Mouse (Mus musculus) gastrocnemius, postnatal 14 days (tissue): ENCODE measurements around the gene Eomes. TPM values are rescaled to one million over a fixed set of nuclear protein-coding genes. Genes with fewer than 3 reads are reported as not detected.
A peak's percentile ranks its signal among the peaks of the same experiment; 100 is the strongest.

Experiments used
- DNase-seq: peaks from one replicate; pipeline ENCODE4 v3.0.0; 2021; ENCODE audit warnings: mixed read lengths
- intact Hi-C: fragments of 180-260 bp; cut with DNase I; formaldehyde crosslinking; loops from one replicate; pipeline ENCODE4 v1.15.1; 2025; ENCODE audit warnings: low total_unique reads
- total RNA-seq, 2 experiments: library from RNA; stranded (reverse); gene quantifications; 2 replicates each; pipeline ENCODE4 v1.2.3; 2021

Eomes gene
- total RNA-seq, 2 experiments from 2014 or later: not detected

- intact Hi-C loops: loop anchor here (5.0 kb wide), 1 partner anchor 389 kb away; no protein-coding TSS in a partner anchor
- no peak for DNase-seq
These were observed 8.5 kb downstream of the Eomes start for GRCm38 (mm10) chr9:118486361-118487095.

DNA sequence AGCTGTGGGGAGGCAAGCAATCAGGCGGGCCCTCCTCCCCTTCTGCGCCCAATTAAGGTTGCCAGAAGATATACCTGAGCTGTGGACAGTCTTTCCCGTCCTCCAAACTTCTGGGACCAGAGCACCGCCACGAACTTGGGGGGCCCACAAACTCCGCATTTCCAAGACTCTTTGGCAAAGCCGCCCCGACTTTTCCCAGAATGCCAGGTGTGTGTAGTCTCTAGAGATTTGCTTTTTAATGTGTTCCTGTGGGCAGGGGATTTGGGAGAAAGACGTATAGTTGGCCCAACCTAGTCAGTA, 9.0 kb downstream of the Eomes start:
- intact Hi-C loops: loop anchor here (5.0 kb wide), 1 partner anchor 390 kb away; no protein-coding TSS in a partner anchor

GRCm38 (mm10) chr9:118487636-118488035, 9.6 kb downstream of the Eomes start:
- no peak for DNase-seq
- intact Hi-C loops: loop anchor here (5.0 kb wide), 1 partner anchor 390 kb away; no protein-coding TSS in a partner anchor

More for the DNA sequence above, 9.0 kb downstream of the Eomes start:
- DNase-seq: no peak

- intact Hi-C loops: loop anchor here (5.0 kb wide), 1 partner anchor 391 kb away; no protein-coding TSS in a partner anchor
- DNase-seq: peak; percentile 33
These were observed 10.3 kb downstream of the Eomes start for GRCm38 (mm10) chr9:118488138-118488895.

DNA sequence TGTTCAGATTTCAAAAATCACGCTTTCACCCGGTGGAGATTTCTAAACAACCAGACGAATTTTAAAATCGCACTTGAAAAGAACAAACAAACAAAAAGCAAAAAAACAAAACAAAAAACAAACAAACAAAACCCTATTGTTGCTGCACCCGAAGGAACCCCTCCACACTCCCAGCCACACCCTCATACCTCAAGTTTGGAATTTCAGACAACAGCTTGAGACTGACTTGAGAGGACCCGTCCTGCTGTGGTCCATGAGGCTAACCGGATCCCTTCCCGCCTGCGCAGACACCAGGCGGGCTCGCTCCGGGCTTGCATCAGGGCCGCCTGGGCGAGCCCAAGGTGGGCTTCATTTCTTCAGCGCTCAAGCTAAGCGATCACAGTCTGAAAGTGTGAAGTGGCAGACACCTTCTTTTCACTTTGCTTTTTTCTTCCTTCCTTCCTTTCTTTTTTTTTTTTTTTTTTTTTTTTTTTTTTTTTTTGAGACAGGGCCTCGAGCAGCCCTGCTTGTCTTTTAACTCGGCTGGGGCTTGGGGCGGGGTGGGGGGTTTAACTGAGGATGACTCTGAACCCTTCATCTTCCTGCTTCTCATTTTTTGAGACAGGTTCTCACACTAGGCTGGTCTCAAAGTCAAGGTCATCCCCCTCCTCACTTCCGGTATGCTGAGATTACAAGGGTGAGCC, 11.0 kb downstream of the Eomes start:
- no peak for DNase-seq
- intact Hi-C loops: loop anchor here (5.0 kb wide), 1 partner anchor 392 kb away; no protein-coding TSS in a partner anchor

DNA sequence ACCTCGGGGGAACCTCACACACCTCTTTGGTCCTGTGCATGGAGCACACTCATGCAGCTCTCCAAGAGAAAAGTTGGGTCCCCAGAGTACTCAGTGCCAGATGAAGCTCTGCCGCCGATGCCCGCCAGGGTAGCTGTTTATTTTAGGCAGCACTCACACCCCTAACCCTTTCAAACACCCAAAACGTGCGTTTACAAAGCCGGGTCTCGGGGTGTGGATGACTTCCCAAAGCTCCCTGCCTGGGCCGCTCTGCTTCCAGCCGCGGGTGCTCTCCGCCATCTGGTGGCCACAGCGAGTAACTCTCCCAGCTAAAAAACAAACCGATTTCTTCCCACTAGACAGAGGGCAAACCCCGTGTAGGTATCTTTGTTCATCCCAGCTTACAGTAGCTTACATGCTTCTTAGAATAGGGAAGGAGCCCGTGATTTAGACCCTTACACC, 11.6 kb downstream of the Eomes start:
- intact Hi-C loops: loop anchor here (5.0 to 10.0 kb wide), 2 partner anchors 392 to 415 kb away; no protein-coding TSS in a partner anchor
- peak; percentile 71 for DNase-seq

- intact Hi-C loops: loop anchor here (10.0 kb wide), 1 partner anchor 416 kb away; no protein-coding TSS in a partner anchor
- DNase-seq: no peak
These were observed 13.2 kb downstream of the Eomes start for GRCm38 (mm10) chr9:118491195-118491594.

DNA sequence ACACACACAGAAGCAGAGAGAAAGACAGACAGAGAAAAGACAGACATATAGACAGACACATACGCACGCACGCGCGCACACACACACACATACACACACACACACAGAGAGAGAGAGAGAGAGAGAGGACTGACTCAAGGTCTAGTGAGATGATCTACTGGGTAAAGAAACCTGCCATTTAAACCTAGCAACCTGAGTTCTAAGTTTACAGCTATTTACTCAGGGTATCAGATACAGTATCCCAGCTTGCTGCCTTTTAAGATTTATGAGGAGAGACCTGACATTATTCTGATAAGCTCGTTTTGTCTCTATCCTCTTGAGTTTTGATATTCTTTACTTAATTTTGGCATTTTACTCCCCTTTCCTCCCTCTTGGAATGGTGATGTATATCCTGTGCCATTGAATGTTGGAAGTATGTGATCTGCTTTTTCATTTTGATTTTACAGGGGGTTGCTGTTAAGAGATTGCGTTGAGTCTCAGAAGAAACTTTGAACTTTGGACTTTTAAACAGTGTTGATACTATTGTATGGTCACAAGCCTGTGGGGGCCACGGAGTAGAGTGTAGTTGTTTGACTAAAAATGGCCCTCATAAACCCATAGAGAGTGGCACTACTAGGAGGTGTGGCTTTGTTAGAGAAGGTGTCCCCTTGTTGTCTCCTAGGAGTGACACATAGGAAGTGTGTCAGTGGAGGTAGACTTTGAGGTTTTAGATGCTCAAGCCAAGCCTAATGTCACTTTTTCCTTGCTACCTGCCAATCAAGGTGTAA, 15.1 kb downstream of the Eomes start:
- DNase-seq: no peak
- intact Hi-C loops: loop anchor here (10.0 kb wide), 1 partner anchor 418 kb away; no protein-coding TSS in a partner anchor

DNA sequence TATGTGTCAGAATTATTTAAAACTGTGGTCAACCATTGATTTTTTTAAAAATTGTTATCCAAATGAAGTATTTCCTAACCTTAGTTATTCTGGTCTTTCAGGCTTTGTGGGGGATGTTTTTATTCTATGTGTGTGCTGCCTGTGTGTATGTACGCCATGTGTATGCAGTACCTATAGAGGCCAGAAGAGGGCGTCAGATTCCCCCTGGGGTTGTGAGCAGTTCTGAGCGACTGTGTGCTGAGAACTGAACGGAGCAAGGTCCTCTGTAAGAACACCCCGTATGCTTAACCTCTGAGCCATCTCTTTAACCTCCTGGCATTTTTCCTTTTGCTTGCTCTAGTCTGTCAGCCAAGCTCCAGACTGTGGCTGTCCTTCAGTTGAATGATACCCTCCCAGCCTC, 16.1 kb downstream of the Eomes start:
- intact Hi-C loops: loop anchor here (10.0 kb wide), 1 partner anchor 419 kb away; no protein-coding TSS in a partner anchor
- no peak for DNase-seq

DNA sequence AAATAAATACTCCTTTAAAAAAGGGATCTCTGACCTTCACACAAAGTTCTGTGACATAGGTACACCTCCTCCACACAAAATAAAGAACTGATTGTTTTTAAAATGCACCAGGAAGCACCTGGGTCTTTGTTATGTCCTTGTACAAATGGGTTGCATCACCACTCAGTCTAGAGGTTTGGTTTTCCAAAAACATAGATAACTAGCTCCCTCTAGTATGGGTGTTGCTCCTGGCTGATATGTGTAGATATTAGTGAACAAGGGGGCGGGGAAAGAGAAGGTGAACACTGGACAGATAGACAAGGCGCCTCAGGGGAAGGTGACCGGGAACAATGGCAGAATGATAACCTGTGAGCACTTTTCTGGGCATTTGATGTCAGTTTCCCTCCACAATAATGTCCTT, 17.9 kb downstream of the Eomes start:
- intact Hi-C loops: loop anchor here (10.0 kb wide), 1 partner anchor 421 kb away; no protein-coding TSS in a partner anchor
- no peak for DNase-seq

DNA sequence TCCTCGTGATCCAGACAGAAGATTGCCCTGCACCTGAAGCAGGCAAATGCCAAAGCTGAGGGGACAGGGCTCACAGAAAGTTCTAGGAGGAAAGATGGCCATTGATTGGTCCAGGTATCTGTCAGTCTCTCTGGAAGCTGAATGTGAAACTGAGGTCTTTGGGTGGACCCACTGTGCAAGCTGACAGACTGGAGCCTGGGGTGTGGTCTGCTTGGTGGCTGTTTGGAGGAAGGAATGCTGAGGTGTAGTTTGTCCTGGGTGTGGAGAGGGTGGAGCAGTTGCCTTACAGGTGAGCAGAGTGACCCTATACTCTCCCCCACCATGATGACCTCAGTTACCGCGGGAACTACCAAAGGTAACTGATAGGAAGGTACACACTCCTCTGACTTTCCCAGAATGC, 18.9 kb downstream of the Eomes start:
- intact Hi-C loops: loop anchor here (10.0 kb wide), 1 partner anchor 422 kb away; no protein-coding TSS in a partner anchor
- DNase-seq: no peak

DNA sequence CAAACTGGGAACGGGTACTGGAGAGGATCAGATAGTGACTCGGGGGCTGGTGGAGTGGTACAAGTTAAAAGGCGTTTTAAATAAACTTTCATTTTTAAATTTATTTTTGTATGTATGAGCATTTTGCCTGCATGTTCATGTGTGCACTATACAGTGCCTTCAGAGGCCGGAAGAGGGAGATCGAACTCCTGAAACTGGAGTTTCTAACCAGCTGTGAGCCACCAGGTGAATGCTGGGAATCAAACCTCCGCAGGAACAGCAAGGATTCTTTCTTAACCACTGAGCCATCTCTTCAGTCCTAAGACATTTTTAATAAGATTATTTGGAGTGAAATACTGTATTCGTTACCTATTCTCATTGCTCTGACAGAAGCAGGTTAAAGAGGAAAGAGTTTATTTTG, 20.0 kb downstream of the Eomes start:
- intact Hi-C loops: loop anchor here (10.0 kb wide), 1 partner anchor 423 kb away; no protein-coding TSS in a partner anchor
- no peak for DNase-seq

GRCm38 (mm10) chr9:118500963-118501362, 23.0 kb downstream of the Eomes start:
- no peak for DNase-seq
- intact Hi-C loops: no loop called here

DNA sequence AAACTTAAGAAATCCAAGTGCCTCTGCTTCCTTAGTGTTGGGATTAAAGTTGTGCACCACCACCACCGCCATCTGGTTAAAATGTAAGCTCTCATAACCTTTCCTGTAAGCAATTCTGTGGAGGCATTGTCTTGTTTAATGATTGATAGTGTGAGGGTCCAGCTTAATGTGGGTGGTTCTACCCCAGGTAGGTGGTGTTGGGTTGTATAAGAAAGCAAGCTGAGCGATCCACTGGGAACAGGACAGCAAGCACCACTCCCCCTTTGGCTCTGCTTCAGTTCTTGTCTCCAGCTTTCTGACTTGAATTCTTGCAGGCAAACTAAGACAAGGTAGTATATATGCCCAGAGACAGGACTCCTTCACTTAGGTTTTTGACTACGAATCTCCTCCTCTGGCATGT, 26.6 kb downstream of the Eomes start:
- intact Hi-C loops: no loop called here

DNA sequence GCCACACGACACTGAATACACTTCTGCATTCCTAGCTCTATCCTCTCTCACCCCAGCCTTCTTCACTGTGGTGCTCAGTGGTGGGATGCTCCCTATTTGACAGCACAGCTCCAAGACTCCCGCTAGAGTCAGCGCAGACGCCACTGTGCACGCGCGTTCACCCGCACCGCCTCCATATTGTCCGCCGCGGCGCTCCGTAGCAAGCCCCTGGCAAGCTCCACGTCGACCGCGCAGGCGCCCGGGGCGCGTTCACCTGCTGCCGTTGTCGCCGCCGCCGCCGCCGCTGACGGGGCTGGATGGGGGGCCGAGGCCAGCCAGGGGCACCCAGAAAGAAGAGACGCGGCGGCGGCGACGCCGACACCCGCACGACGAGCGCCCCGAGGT, 28.0 kb downstream of the Eomes start, which contains the start of gene Golga4:
TSS of gene Golga4 (plus strand) at position 248 of the 384 bp plus-strand sequence.
- intact Hi-C loops: no loop called here
- peak; percentile 90 for DNase-seq

More for the DNA sequence above, 26.6 kb downstream of the Eomes start:
- DNase-seq: no peak

- DNase-seq: peak; percentile 62
- intact Hi-C loops: no loop called here
These were observed 28.6 kb downstream of the Eomes start for GRCm38 (mm10) chr9:118506404-118507231.

DNA sequence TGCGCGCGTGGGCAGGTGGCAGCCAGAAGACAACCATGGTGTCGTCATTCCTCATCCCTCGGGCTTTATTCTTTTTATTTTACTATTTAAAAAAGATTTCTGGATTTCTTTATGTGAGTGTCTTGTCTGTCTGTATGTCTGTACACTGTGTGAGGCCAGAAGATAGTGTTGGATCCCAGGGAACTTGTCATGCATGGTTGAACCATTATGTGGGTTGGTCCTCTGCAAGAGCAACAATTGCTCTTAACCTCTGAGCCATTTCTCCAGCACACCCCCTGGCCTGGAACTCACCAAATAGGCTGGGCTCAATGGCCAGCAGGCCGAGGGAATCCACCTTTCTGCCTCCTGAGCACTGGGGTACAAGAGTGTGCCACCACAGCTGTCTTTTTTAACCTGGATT, 29.5 kb downstream of the Eomes start:
- intact Hi-C loops: no loop called here
- DNase-seq: no peak

DNA sequence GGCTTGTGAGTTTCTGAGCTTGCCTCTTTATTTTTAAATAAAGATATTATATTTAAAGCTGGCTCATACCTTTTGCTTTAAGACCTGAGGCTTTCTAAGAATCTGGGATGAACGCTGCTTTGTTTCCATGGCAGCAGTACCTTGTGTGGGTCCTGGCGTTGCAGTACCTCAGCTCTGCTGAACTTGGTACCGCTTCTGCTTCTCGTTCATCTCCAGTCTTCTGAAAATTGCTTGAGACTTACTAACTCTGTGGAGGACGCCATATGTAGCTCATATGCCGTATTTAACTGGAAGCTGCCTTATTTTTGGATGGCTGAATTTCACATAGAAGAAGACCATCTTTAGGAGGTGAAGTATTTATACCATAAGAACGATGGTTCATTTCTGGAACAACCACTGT, 30.6 kb downstream of the Eomes start:
- DNase-seq: no peak
- intact Hi-C loops: no loop called here
